Mouse (Mus musculus) kidney, adult 11 months (tissue): ENCODE results near the gene Klhl11.

Experiments used
- DNase-seq: peaks from one replicate; pipeline ENCODE4 v3.0.0; 2022

Gene Klhl11

DNA sequence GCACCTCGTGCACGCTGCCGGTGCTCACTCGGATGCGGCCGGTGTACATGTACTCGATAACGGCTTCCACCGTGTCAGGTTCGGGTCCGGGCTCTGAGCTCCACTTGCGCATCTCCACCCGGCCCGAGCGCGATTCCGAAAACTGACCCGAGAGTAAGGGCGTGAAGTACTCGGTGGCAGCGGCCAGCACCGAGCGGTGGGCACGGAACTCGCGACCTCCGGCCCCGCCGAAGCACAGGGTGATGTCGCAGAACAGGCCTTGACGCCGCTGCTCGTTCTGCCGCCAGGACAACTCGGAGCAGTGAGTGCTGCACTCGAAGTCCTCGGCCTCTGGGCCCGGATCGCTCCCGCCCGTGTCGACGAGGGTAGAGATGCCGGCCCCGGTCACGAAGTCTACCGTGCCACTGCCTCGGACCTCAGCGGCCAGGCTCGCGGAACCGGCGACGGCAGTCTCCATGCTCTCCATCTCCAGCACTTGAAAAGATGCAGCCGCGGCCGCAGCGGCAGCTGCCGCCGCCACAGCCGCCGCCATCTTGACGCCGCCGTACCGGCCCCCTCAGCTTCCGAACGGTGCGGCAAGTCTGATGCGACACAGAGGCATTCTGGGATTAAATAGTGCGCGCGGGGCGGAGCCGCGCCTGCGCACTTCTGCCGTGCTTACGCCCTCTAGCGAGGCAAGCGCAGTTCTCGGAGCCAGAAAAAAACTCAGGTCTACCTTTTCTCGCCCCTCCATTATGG lies at the start of gene Klhl11:
Gene Klhl11, minus strand, starts transcription at position 545 of the 738 bp plus-strand sequence.
- DNase-seq, result peak; percentile 86

DNA sequence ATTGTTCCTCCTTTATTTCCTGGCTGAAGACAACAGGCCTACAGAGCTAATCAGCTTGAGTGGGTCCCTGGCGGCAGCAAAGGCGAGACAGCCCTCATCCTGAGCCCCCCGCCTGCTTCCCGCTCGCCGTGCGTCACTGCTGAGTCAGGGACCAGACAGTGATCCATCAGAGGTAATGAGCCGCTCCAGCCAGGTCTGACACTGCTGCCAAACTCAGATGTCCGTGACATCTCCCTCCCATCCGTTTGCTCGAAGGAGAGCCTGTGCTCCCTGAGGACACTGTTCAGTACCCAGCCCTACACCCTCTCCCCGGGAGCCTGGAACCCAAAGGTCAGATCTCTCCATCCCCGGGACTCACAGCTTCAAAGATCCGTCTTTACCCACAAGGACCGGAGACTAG lies 48.3 kb upstream of the Klhl11 start:
- peak; percentile 87 for DNase-seq

GRCm38 (mm10) chr11:100519188-100519587 lies 46.6 kb upstream of the Klhl11 start:
- no peak for DNase-seq

GRCm38 (mm10) chr11:100518188-100518591 lies 45.6 kb upstream of the Klhl11 start:
- DNase-seq, result peak; percentile 92

DNA sequence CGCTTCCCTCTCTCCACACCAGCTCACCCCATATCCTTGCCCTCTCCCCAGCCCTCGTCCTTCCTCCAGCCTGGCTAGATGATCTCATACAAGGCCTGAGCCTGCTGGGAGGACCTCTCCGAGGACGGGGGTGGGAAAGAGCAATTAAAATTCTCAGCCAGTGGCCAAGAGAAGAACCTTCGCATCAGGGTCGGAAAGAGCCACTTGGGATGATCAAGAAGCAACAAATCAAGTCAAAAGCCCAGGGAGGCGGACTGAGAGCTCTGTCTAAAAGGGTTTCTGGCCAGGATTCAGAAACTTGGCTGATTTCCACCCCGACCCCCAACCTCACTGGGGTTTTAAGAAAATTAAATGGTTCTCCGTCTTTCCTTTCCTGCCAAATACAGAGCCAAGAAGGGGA lies 43.8 kb upstream of the Klhl11 start:
- DNase-seq, result no peak

GRCm38 (mm10) chr11:100515789-100516188 lies 43.2 kb upstream of the Klhl11 start:
- no peak for DNase-seq

- DNase-seq, result peak; percentile 72
Measured at GRCm38 (mm10) chr11:100515061-100515460, 42.5 kb upstream of the Klhl11 start.

GRCm38 (mm10) chr11:100513716-100514115 lies 41.2 kb upstream of the Klhl11 start:
- no peak for DNase-seq

GRCm38 (mm10) chr11:100512384-100512783 lies 39.8 kb upstream of the Klhl11 start:
- DNase-seq, result no peak

DNA sequence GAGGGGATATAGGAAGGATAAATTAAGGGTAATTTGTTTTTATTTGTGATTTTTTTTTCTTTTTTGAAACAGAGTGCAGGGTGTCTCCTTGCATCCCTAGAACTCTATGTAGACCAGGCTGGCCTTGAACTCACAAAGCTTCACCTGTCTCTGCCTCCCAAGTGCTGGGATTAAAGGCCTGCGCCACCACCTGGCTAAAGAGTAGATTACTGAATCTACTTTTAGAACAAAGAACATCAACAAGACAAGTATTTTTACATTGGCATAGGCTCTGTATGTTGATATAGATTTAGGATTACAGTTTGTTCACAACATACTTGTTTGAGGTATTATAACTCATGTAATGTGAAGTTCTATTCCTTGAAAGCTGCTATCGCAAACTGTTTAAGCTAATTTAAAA lies 38.0 kb upstream of the Klhl11 start:
- no peak for DNase-seq

DNA sequence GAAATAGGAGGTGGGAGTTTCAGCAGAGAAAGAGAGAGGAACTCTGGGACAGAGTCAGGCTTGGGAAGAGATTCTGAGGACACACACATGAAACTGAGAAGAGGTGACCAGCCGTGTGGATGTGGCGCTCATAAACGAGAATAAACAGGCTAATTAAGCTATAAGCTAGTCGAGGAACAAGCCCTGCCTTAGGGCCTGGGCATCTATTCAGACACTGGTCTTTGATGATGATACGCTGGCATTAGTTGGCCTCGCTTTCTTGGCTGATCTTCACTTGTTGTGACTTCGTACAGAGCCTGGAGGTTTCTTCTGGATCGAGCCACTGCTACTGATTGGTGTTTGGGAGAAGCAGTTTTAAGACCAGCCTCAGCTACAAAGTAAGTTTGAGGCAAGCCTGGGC lies 33.5 kb upstream of the Klhl11 start:
- DNase-seq, result no peak

- no peak for DNase-seq
Measured at GRCm38 (mm10) chr11:100504990-100505660, 32.6 kb upstream of the Klhl11 start.

DNA sequence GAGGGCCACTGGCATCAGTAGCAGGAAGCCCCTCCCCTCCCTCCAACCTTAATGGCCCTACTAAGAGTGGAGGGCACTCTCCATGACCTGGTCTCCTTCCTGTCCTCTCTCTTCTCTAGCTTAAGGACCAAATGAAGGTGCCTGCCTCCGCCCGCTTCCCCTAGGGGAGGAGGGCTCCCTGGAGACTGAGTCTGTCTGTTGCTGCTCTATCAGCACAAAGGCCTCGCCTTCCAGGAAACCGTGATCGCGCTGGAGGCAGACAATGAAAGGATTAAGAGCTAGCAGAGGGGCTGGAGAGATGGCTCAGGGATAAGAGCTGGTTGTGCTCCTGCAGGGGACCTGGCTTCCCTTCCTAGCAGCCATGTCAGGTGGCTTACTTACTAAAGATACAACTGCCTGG lies 28.8 kb upstream of the Klhl11 start:
- no peak for DNase-seq

- no peak for DNase-seq
Measured at GRCm38 (mm10) chr11:100500651-100501050, 28.1 kb upstream of the Klhl11 start.

- no peak for DNase-seq
Measured at GRCm38 (mm10) chr11:100500241-100500640, 27.7 kb upstream of the Klhl11 start.

DNA sequence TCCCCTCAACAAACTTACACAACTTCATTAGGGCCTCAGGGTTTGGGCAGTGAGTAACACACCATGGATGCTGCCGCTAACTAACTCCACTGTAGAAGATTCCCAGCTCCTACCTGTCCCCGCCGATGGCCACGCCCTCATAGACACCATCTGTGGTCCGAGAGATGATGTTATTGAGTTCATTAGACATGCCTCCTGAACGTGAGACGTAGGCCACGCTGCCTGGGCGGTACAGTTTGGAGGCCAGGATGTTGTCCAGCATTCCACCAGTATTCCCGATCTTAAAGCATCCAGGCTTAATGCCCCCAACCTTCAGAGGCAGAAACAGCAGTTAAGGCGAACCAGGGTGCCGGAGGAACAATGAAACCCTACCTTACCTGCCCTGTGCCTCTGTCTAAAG lies 21.2 kb upstream of the Klhl11 start:
- DNase-seq, result no peak

- no peak for DNase-seq
Measured at GRCm38 (mm10) chr11:100490951-100491350, 18.4 kb upstream of the Klhl11 start.

- peak; percentile 36 for DNase-seq
Measured at GRCm38 (mm10) chr11:100485801-100486538, 13.4 kb upstream of the Klhl11 start.

- no peak for DNase-seq
Measured at GRCm38 (mm10) chr11:100484461-100484860, 11.9 kb upstream of the Klhl11 start.

- no peak for DNase-seq
Measured at GRCm38 (mm10) chr11:100479152-100479551, 6.6 kb upstream of the Klhl11 start.

DNA sequence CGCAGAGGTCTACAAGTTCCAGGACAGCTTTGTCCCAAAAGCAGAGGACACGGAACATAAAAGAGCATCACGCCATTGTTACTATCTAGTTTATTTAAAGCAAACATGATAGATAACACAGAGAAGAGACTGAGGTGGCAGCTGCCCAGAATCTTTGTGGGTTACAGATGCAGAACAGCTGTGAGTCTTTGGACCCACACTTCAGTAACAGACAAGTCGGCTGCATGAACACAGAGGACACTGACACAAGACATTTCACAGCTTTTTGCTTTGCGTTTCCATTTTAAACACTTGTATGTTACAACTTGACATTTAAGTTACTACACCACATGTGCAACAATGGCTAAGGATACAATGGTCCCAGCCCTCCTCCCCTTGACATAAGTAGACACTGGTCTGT lies 3.7 kb upstream of the Klhl11 start:
- no peak for DNase-seq

GRCm38 (mm10) chr11:100472935-100473295 lies 374 bp upstream of the Klhl11 start:
- no peak for DNase-seq

GRCm38 (mm10) chr11:100471352-100472196 lies 967 bp downstream of the Klhl11 start:
- no peak for DNase-seq
